Mouse (Mus musculus): ENCODE data around the gene Iqgap1.

DNA sequence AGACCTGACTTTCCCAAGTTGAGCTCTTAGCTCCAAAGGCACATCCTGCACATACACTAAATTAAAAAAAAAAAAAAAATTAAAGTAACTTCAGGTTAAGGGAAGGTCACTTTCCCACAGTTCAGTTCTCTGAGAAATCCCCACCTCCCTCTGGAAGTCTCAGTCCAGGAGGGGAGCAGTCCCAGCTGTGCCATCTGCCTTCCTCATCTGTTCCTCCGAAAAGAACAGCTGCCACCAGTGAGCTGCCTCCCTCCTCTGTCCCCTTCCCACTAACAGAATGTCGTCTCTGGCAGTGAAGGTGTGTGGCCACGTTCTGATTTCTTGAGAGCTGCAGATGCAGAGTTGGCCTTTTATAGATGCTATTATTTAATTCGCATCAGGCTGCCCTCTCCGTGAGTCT is 127.9 kb downstream of the Iqgap1 start:
- TF ChIP-seq CTCF (IDR thresholded peaks at IDR 0.05; ENCODE audit: borderline replicate concordance, extremely low read depth, insufficient read depth, insufficient read length) (no peak), POLR2A (IDR thresholded peaks at IDR 0.05; ENCODE audit: borderline replicate concordance, extremely low read depth, insufficient read depth, insufficient read length, poor library complexity, severe bottlenecking) (no peak)

All from brain, embryonic 14.5 days (tissue).